Mouse (Mus musculus) regulatory T cell (primary cell): ENCODE measurements at regions not wholly inside any gene's neighbourhood (a gene's known extent, or its start where the extent isn't known, plus 50 kb on each side); places are given as distances from the start of the nearest gene placed in this dataset.

Source experiments
- in situ Hi-C: fragments of 300-600 bp; cut with MboI, MseI; formaldehyde crosslinking; loops from one replicate; pipeline ENCODE4 v1.15.1; 2025; ENCODE audit warnings: high pct_unique_total_duplicates

GRCm38 (mm10) chr1:57032407-57032806 is 54.0 kb upstream of the Satb2 start:
- in situ Hi-C loops, result no loop called here

- in situ Hi-C loops, result no loop called here
Measured at GRCm38 (mm10) chr1:57033244-57033643, 54.8 kb upstream of the Satb2 start.

- in situ Hi-C loops, result no loop called here
Measured at GRCm38 (mm10) chr1:57034411-57034810, 56.0 kb upstream of the Satb2 start.

- in situ Hi-C loops, result no loop called here
Measured at GRCm38 (mm10) chr1:57036382-57036781, 57.9 kb upstream of the Satb2 start.

- in situ Hi-C loops, result no loop called here
Measured at GRCm38 (mm10) chr1:57040201-57040600, 61.8 kb upstream of the Satb2 start.

- in situ Hi-C loops, result no loop called here
Measured at GRCm38 (mm10) chr1:57041578-57041977, 63.1 kb upstream of the Satb2 start.

- in situ Hi-C loops, result no loop called here
Measured at GRCm38 (mm10) chr1:57053836-57054235, 75.4 kb upstream of the Satb2 start.

GRCm38 (mm10) chr1:57055976-57056375 is 77.5 kb upstream of the Satb2 start:
- in situ Hi-C loops, result no loop called here

GRCm38 (mm10) chr1:57059216-57059615 is 80.8 kb upstream of the Satb2 start:
- in situ Hi-C loops, result no loop called here

GRCm38 (mm10) chr1:57075221-57075620 is 96.8 kb upstream of the Satb2 start:
- in situ Hi-C loops, result no loop called here

GRCm38 (mm10) chr1:57076696-57077095 is 98.2 kb upstream of the Satb2 start:
- in situ Hi-C loops, result no loop called here

GRCm38 (mm10) chr1:57080306-57080705 is 101.9 kb upstream of the Satb2 start:
- in situ Hi-C loops, result no loop called here

- in situ Hi-C loops, result no loop called here
Measured at GRCm38 (mm10) chr1:57083134-57083533, 104.7 kb upstream of the Satb2 start.

- in situ Hi-C loops, result no loop called here
Measured at GRCm38 (mm10) chr1:57083540-57084083, 105.2 kb upstream of the Satb2 start.

- in situ Hi-C loops, result no loop called here
Measured at GRCm38 (mm10) chr1:57095361-57096247, 117.2 kb upstream of the Satb2 start.

GRCm38 (mm10) chr1:57096248-57096600 is 117.8 kb upstream of the Satb2 start:
- in situ Hi-C loops, result no loop called here

- in situ Hi-C loops, result no loop called here
Measured at GRCm38 (mm10) chr1:57096740-57097139, 118.3 kb upstream of the Satb2 start.

- in situ Hi-C loops, result no loop called here
Measured at GRCm38 (mm10) chr1:57100614-57101013, 122.2 kb upstream of the Satb2 start.

- in situ Hi-C loops, result no loop called here
Measured at GRCm38 (mm10) chr1:57107308-57107707, 128.9 kb upstream of the Satb2 start.

- in situ Hi-C loops, result no loop called here
Measured at GRCm38 (mm10) chr1:57120678-57121077, 142.2 kb upstream of the Satb2 start.

- in situ Hi-C loops, result no loop called here
Measured at GRCm38 (mm10) chr1:57144181-57144580, 165.7 kb upstream of the Satb2 start.

GRCm38 (mm10) chr1:57155869-57156268 is 177.4 kb upstream of the Satb2 start:
- in situ Hi-C loops, result no loop called here

GRCm38 (mm10) chr1:57164443-57164842 is 186.0 kb upstream of the Satb2 start:
- in situ Hi-C loops, result no loop called here
